ENCODE assay signal across 15 mouse cellular contexts in the genomic region with DNA sequence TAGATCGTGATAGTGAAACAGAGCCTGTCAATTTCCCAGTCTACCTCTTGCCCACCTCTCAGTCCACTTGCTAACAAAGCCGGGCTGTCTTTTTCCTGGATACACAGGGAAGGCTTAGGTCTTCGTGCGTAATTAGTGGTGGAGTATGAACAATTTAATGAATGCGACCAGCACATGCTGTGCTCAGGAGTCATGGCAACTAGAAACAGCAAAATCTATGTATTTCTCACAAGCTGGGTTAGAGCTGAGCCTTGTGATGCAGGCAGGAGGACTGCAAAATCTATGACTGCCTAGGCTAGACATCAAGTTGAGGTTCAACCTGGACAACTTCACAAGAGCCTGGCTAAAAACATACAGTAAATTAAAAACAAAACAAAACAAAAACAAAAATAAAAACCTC. TPM values are rescaled to one million over a fixed set of nuclear protein-coding genes. Genes with fewer than 3 reads are reported as not detected.
DNase-seq lines count a peak whose midpoint lies in the region; ATAC-seq and TF ChIP-seq lines count a peak whose summit lies in the region.
"Had no signal": no experiment of that assay in that cellular context is flagged by ENCODE, and none has a peak within 500 bp of the region (broad histone marks: within the 10 kb centered on the region; RNA-seq: fewer than 3 reads in every experiment).

No protein-coding gene starts in this region.

- peaks cover 3% of the 10 kb centered on the region; the same call in 1 of the 2 replicates for H3K79me2 ChIP-seq in liver, adult 2 months (ENCODE audit: control insufficient read depth, insufficient read depth, low read length)

- no peaks in the 10 kb centered on the region for H3K36me3 ChIP-seq in heart, postnatal 0 days (replicated peaks; ENCODE audit: control insufficient read depth, insufficient read depth, low read length)
- peaks cover 2% of the 10 kb centered on the region; the same call in 1 of the 2 replicates for H3K36me3 ChIP-seq in heart, embryonic 10.5 days
- no peaks in the 10 kb centered on the region for H3K36me3 ChIP-seq in liver, adult 2 months (ENCODE audit: control insufficient read depth, insufficient read depth, low read length)
- H3K36me3 ChIP-seq: hindbrain, embryonic 12.5 days; limb, embryonic 15.5 days had no signal

- H3K4me2 ChIP-seq in heart, postnatal 0 days (ENCODE audit: low read depth, low read length) = peak overlapping the region; percentile 13; the same call in 1 of the 2 replicates
- H3K4me2 ChIP-seq: hindbrain, embryonic 12.5 days; limb, embryonic 15.5 days had no signal

- ATAC-seq in heart, postnatal 0 days (ENCODE audit: insufficient read depth, low read depth) = no peak

- no peaks in the 10 kb centered on the region for H3K27me3 ChIP-seq in heart, postnatal 0 days (ENCODE audit: control insufficient read depth, insufficient read depth, low read length)
- no peaks in the 10 kb centered on the region for H3K27me3 ChIP-seq in heart, embryonic 10.5 days (ENCODE audit: insufficient read depth, poor library complexity, severe bottlenecking)
- no peaks in the 10 kb centered on the region for H3K27me3 ChIP-seq in liver, adult 2 months (ENCODE audit: control insufficient read depth, insufficient read depth, low read length)
- H3K27me3 ChIP-seq: hindbrain, embryonic 12.5 days; limb, embryonic 15.5 days had no signal

- TF ChIP-seq CTCF in gastrocnemius, adult 2 months (IDR thresholded peaks at IDR 0.05) = no peak
- no peak for TF ChIP-seq CTCF in heart, postnatal 0 days (IDR thresholded peaks at IDR 0.05; ENCODE audit: low read depth)
- no peak for TF ChIP-seq CTCF in liver, adult 2 months (IDR thresholded peaks at IDR 0.05; ENCODE audit: low read depth, low read length)
- no peak for TF ChIP-seq CTCF in bone marrow macrophage, adult 2 months (IDR thresholded peaks at IDR 0.05; ENCODE audit: low read depth, low read length)

- peak overlapping the region; percentile 28; the same call in 1 of the 2 replicates for H3K4me3 ChIP-seq in gastrocnemius, adult 2 months
- H3K4me3 ChIP-seq in heart, postnatal 0 days (ENCODE audit: low read depth, low read length) = no peak overlapping the region
- H3K4me3 ChIP-seq in heart, embryonic 10.5 days = no peak overlapping the region
- no peak overlapping the region for H3K4me3 ChIP-seq in liver, adult 2 months (ENCODE audit: insufficient read depth, low read depth, low read length)
- no peak overlapping the region for H3K4me3 ChIP-seq in bone marrow macrophage, adult 2 months (ENCODE audit: insufficient read depth, low read length)
- H3K4me3 ChIP-seq: hindbrain, embryonic 12.5 days; limb, embryonic 15.5 days had no signal

- no peak for TF ChIP-seq POLR2A in liver, adult 2 months (IDR thresholded peaks at IDR 0.05; ENCODE audit: extremely low read depth, insufficient read depth, low read length)
- no peak for TF ChIP-seq POLR2A in bone marrow macrophage, adult 2 months (IDR thresholded peaks at IDR 0.05; ENCODE audit: borderline replicate concordance, low read depth, low read length)

- DNase-seq in gastrocnemius, adult 2 months = no peak
- no peak for DNase-seq in gastrocnemius, postnatal 10 days
- no peak for DNase-seq in heart, postnatal 0 days (ENCODE audit: low spot score)
- no peak for DNase-seq in heart, embryonic 10.5 days (ENCODE audit: low spot score)
- no peak for DNase-seq in liver, adult 2 months (ENCODE audit: extremely low read depth, low read depth, low spot score)
- DNase-seq in liver = no peak
- no peak for DNase-seq in embryo, embryonic 9.5 days (ENCODE audit: extremely low spot score)
- DNase-seq: adrenal gland, postnatal 25 days; cerebellum, postnatal 10 days; gastrocnemius, postnatal 14 days; kidney, adult 8-10 months; right cerebral cortex, postnatal 4 days had no signal

- TF ChIP-seq EP300 in heart, postnatal 0 days (IDR thresholded peaks at IDR 0.05; ENCODE audit: low read depth) = no peak

- H3K4me1 ChIP-seq in heart, postnatal 0 days (ENCODE audit: control insufficient read depth, insufficient read depth) = 0 out of 2 replicates have a peak, but pooled peaks cover 7% of the 10 kb centered on the region
- no peaks in the 10 kb centered on the region; the same call in 1 of the 2 replicates for H3K4me1 ChIP-seq in heart, embryonic 10.5 days
- peaks cover 2% of the 10 kb centered on the region; the same call in 1 of the 2 replicates for H3K4me1 ChIP-seq in liver, adult 2 months (ENCODE audit: control insufficient read depth, insufficient read depth, low read length)
- H3K4me1 ChIP-seq in bone marrow macrophage, adult 2 months (ENCODE audit: control insufficient read depth, insufficient read depth, low read length) = peaks cover 48% of the 10 kb centered on the region
- H3K4me1 ChIP-seq: hindbrain, embryonic 12.5 days; limb, embryonic 15.5 days had no signal

- H3K27ac ChIP-seq in gastrocnemius, adult 2 months = peak overlapping the region; percentile 71
- H3K27ac ChIP-seq in heart, postnatal 0 days (ENCODE audit: low read depth) = peak overlapping the region; percentile 70
- no peak overlapping the region; the same call in 1 of the 2 replicates for H3K27ac ChIP-seq in heart, embryonic 10.5 days
- peak overlapping the region; percentile 39 for H3K27ac ChIP-seq in liver, adult 2 months (replicated peaks; ENCODE audit: insufficient read depth, low read depth, low read length)
- peak overlapping the region; percentile 2; the same call in 1 of the 2 replicates for H3K27ac ChIP-seq in bone marrow macrophage, adult 2 months (ENCODE audit: insufficient read depth, low read depth, low read length)
- H3K27ac ChIP-seq: hindbrain, embryonic 12.5 days; limb, embryonic 15.5 days had no signal

- no peaks in the 10 kb centered on the region for H3K9me3 ChIP-seq in heart, postnatal 0 days (replicated peaks; ENCODE audit: control insufficient read depth, low read length)
- no peaks in the 10 kb centered on the region for H3K9me3 ChIP-seq in heart, embryonic 10.5 days
- H3K9me3 ChIP-seq: hindbrain, embryonic 12.5 days; limb, embryonic 15.5 days had no signal

- intact Hi-C loops in gastrocnemius, adult 2 months (cut with DNase I) = no loop called here

- 67% methylated on average over 5 of the region's 5 CpGs for WGBS in heart, postnatal 0 days
- WGBS in heart, embryonic 10.5 days = 75% methylated on average over 5 of the region's 5 CpGs
- 74% methylated on average over 5 of the region's 5 CpGs for WGBS in liver, adult 2 months

- no peak overlapping the region for H3K9ac ChIP-seq in heart, postnatal 0 days (replicated peaks; ENCODE audit: low read depth, low read length)
- H3K9ac ChIP-seq in liver, adult 2 months (ENCODE audit: low read depth, low read length) = no peak overlapping the region
- H3K9ac ChIP-seq: hindbrain, embryonic 12.5 days; limb, embryonic 15.5 days had no signal

RNA-seq across cellular contexts. Expression of a gene that starts 12.5 kb away (rescaled TPM):
- 1 to 10 TPM; 7.9 to 8.5 TPM for total RNA-seq in gastrocnemius, adult 2 months (2021)
- total RNA-seq in gastrocnemius, postnatal 10 days (2021) = 10 to 100 TPM; 17.2 to 19.9 TPM
- 25.9 and 29.5 TPM in 2 replicates for total RNA-seq in heart, postnatal 0 days (2014; rRNA removed; ENCODE audit: low replicate concordance)
- polyA plus RNA-seq in heart, postnatal 0 days (2015; fragmentation: Nextera tagmentation; extraction: Ambion mirVana) = 19.0 and 19.2 TPM in 2 replicates
- 17.5 and 20.8 TPM in 2 replicates for polyA plus RNA-seq in heart, embryonic 10.5 days (2016; fragmentation: Nextera tagmentation; extraction: Ambion mirVana)
- 3.0 and 4.2 TPM in 2 replicates for total RNA-seq in liver, adult 2 months (2014; rRNA removed)
- 1.1 and 1.6 TPM in 2 replicates for polyA plus RNA-seq in liver, adult 2 months (2012; rRNA removed)
- 124 and 127 TPM in 2 replicates for polyA plus RNA-seq in bone marrow macrophage, adult 2 months (2012; ENCODE audit: insufficient read depth, insufficient read length, missing spikeins)
